Mouse (Mus musculus) CH12.LX (cell line): Measurements from ENCODE around the gene Klc1.

Experiments used
- CTCF ChIP-seq, 2 experiments: IDR thresholded peaks in 1 of 2; conservative IDR thresholded peaks in 1 of 2; 2 replicates each; pipeline ENCODE4 v1.5.1; 2011 to 2012; ENCODE audit warnings: low read depth in 2 of 2, low read length in 2 of 2, improper control_type of control experiment in 1 of 2, inconsistent platforms in 1 of 2, mild to moderate bottlenecking in 1 of 2, moderate library complexity in 1 of 2
- E2F4 ChIP-seq: IDR thresholded peaks from 2 replicates; pipeline ENCODE4 v1.6.1; 2011; ENCODE audit warnings: low read depth, low read length, improper control_type of control experiment; ENCODE audit not compliant: insufficient replicate concordance
- EP300 ChIP-seq: IDR thresholded peaks from 2 replicates; pipeline ENCODE4 v1.6.1; 2011; ENCODE audit warnings: low read length, improper control_type of control experiment
- ETS1 ChIP-seq: conservative IDR thresholded peaks from 2 replicates; pipeline ENCODE4 v1.6.1; 2012; ENCODE audit warnings: low read depth, mild to moderate bottlenecking, inconsistent platforms, low read length, improper control_type of control experiment, moderate library complexity
- MAFK ChIP-seq: IDR thresholded peaks from 2 replicates; pipeline ENCODE4 v1.6.1; 2011; ENCODE audit warnings: low read length, improper control_type of control experiment; ENCODE audit not compliant: insufficient replicate concordance
- POLR2A ChIP-seq: IDR thresholded peaks from 2 replicates; pipeline ENCODE4 v1.6.1; 2011; ENCODE audit warnings: low read depth, mild to moderate bottlenecking, improper control_type of control experiment, low read length
- USF1 ChIP-seq: IDR thresholded peaks from 2 replicates; pipeline ENCODE4 v1.6.1; 2014; ENCODE audit warnings: low read depth, mild to moderate bottlenecking, inconsistent platforms, low read length, improper control_type of control experiment
- USF2 ChIP-seq: conservative IDR thresholded peaks from 2 replicates; pipeline ENCODE4 v1.6.1; 2011; ENCODE audit warnings: low read depth, low read length, improper control_type of control experiment

GRCm38 (mm10) chr12:111798493-111798892 lies 39.8 kb downstream of the Klc1 start:
- TF ChIP-seq POLR2A (no peak), CTCF (conservative IDR thresholded peaks at IDR 0.05 in 1 of 2, IDR thresholded peaks at IDR 0.05 in 1 of 2; ENCODE audit: low read depth in 2 of 2, low read length in 2 of 2) (no peak), USF1 (no peak), ETS1 (no peak), USF2 (no peak), EP300 (no peak), E2F4 (no peak), MAFK (no peak)
